Mouse (Mus musculus): ENCODE data around the gene Ssr2.

- no peak for TF ChIP-seq CTCF (IDR thresholded peaks at IDR 0.05)
- TF ChIP-seq EP300 (IDR thresholded peaks at IDR 0.05), result no peak
Measured at GRCm38 (mm10) chr3:88616951-88617500, 41.4 kb downstream of the Ssr2 start.

Measured in lung, postnatal 0 days (tissue).